Mouse (Mus musculus) 3134 (cell line): ENCODE measurements around the gene Tmem198b.
A peak's percentile ranks its signal among the peaks of the same experiment; 100 is the strongest.

ENCODE experiments used
- DNase-seq: peaks from one replicate; pipeline ENCODE4 v3.0.0-alpha.2; 2011; ENCODE audit warnings: low spot score; ENCODE audit not compliant: insufficient read length; ENCODE audit errors: extremely low read depth

Tmem198b gene

GRCm38 (mm10) chr10:128802956-128803355 lies 1.2 kb downstream of the Tmem198b start:
- DNase-seq, result no peak

- no peak for DNase-seq
These were observed 2.1 kb downstream of the Tmem198b start for GRCm38 (mm10) chr10:128801981-128802495.

GRCm38 (mm10) chr10:128798676-128799075 lies 5.5 kb downstream of the Tmem198b start:
- DNase-seq, result no peak

GRCm38 (mm10) chr10:128795581-128795980 lies 8.6 kb downstream of the Tmem198b start:
- no peak for DNase-seq

GRCm38 (mm10) chr10:128794391-128794790 lies 9.8 kb downstream of the Tmem198b start:
- DNase-seq, result no peak

GRCm38 (mm10) chr10:128793258-128793657 lies 10.9 kb downstream of the Tmem198b start:
- DNase-seq, result no peak

- no peak for DNase-seq
These were observed 12.1 kb downstream of the Tmem198b start for GRCm38 (mm10) chr10:128792041-128792440.

- peak; percentile 40 for DNase-seq
These were observed 13.6 kb downstream of the Tmem198b start, which contains the start of gene Mmp19 for GRCm38 (mm10) chr10:128790398-128791124. Mmp19 (plus strand) TSS chr10:128790910.

GRCm38 (mm10) chr10:128780200-128780599 lies 24.0 kb downstream of the Tmem198b start:
- DNase-seq, result no peak

- DNase-seq, result peak; percentile 77
These were observed 25.0 kb downstream of the Tmem198b start for GRCm38 (mm10) chr10:128779011-128779795.

- no peak for DNase-seq
These were observed 25.7 kb downstream of the Tmem198b start for GRCm38 (mm10) chr10:128778441-128778840.

GRCm38 (mm10) chr10:128773685-128774084 lies 30.5 kb downstream of the Tmem198b start:
- no peak for DNase-seq

GRCm38 (mm10) chr10:128772895-128773294 lies 31.3 kb downstream of the Tmem198b start:
- no peak for DNase-seq
